Mouse (Mus musculus): Measurements from ENCODE around the gene Dut. TPM values are rescaled to one million over a fixed set of nuclear protein-coding genes. Genes with fewer than 3 reads are reported as not detected.

Gene Dut
- polyA plus RNA-seq (2017; shearing (Covaris generic)), result 50.4 TPM

GRCm38 (mm10) chr2:125247108-125247961, at the start of gene Dut:
Dut (plus strand) TSS chr2:125247190.

Other genes starting within 250 kb of the Dut start
- gene Slc24a5, start 179.1 kb upstream of the Dut start, polyA plus RNA-seq (2017; shearing (Covaris generic)), result 1.9 TPM
- 12.6 TPM for gene Myef2, start 123.5 kb upstream of the Dut start, polyA plus RNA-seq (2017; shearing (Covaris generic))
- gene Ctxn2, start 110.5 kb upstream of the Dut start, polyA plus RNA-seq (2017; shearing (Covaris generic)), result not detected
- not detected for gene Slc12a1, start 94.7 kb upstream of the Dut start, polyA plus RNA-seq (2017; shearing (Covaris generic))